Mouse (Mus musculus) CD8-positive naive resting alpha-beta T cell, adult 2 months (primary cell): ENCODE results near the gene Atp6v1e1.
A peak's percentile ranks its signal among the peaks of the same experiment; 100 is the strongest.
"Not testable (repeated sequence)": the region's sequence is repeated elsewhere in the genome, so short reads cannot be mapped to it uniquely, and the experiment has no call there.

ENCODE experiments used
- DNase-seq, 2 experiments: peaks; one replicate each; pipeline ENCODE4 v3.0.0; 2022; ENCODE audit warnings: low read depth in 2 of 2, low spot score in 2 of 2

Gene Atp6v1e1

GRCm38 (mm10) chr6:120822307-120822928, at the start of gene Atp6v1e1:
Gene Atp6v1e1, minus strand, starts transcription at chr6:120822793.
- DNase-seq, result peak; percentile 89 to 90

DNA sequence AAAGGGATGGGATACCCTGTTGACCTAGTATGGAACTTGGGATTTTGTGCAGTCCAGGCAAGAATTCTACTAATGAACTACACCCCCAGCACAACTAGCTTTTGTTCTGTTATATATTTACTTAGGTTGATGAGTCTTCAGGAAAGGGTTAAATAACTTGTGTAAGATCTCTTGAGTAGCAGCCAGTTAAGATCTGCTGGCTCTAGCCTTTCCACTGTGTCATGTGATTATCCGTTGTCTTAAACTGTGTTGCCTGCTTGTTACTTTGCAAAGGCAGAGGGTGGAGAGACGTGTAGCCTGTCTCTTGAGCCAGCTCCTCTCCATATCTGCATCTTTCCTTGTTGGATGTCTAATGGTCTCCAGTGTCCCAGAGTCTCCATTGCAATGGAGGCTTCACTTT, 48.7 kb upstream of the Atp6v1e1 start:
- no peak for DNase-seq

- DNase-seq, result no peak
These were observed 46.2 kb upstream of the Atp6v1e1 start for GRCm38 (mm10) chr6:120868824-120869223.

- DNase-seq, result no peak
These were observed 43.6 kb upstream of the Atp6v1e1 start for GRCm38 (mm10) chr6:120866051-120866814.

DNA sequence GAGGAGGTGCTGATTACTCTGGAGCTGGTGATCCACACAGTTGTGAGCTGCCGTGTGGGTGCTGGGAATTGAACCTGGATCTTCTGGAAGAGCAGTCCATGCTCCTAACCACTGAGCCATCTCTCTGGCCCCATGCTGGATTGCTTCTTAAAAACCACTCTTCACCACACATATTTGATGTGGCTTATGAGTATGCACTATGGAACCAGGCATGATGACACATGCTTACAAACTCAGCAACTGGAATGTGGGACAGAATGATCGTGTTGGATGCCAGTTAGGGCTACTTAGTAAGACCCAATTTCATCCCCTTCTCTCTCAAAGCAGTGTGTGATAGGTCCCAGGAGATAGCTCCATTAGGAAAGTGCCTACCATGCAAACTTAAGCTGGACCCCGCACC, 37.5 kb upstream of the Atp6v1e1 start:
- DNase-seq, result no peak

DNA sequence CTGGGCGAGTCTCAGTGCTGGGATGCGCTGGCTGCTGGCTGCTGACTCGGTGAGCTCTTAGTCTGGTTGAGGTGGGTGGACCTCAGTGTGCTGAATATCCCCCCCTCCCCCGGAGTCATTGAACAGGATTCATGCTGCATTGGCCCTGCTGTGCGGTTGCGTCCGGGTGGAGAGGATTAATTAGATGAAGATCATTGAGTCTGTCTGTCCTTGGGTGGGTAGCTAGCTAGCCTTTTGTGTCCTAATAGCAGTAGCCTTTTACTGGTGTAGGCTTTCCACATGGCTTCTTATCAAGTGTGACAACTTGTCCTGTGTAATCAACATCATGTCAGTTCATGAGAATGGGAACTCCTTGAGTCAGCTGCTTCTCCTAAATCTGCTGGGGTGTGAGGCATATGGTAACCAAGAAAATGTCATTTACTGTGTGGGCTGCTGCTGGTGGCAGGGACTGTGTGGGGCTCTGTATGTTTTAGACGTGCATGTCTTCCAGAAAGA, 35.7 kb upstream of the Atp6v1e1 start:
- no peak for DNase-seq

- DNase-seq, result no peak
These were observed 31.8 kb upstream of the Atp6v1e1 start for GRCm38 (mm10) chr6:120854413-120854812.

DNA sequence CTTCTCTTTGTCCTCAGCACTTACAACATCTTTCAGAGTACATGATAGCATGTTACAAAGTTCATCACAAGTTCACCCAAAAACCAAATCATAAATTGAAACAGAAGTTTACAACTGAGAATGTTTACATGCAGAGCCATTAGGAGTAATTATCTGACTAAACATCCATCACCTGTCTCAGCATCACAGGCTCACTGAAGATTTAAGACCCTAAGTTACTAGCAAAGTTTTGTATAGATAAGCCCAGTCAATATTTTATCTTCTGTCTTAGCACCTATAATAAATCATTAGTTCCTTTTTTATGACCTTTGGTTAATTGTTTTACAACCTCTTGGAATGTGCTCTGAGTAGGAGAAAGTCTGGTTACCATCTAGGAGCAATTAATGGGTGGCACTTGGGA, 28.1 kb upstream of the Atp6v1e1 start:
- DNase-seq, result not testable (repeated sequence)

- no peak for DNase-seq
These were observed 19.2 kb upstream of the Atp6v1e1 start for GRCm38 (mm10) chr6:120841754-120842153.

DNA sequence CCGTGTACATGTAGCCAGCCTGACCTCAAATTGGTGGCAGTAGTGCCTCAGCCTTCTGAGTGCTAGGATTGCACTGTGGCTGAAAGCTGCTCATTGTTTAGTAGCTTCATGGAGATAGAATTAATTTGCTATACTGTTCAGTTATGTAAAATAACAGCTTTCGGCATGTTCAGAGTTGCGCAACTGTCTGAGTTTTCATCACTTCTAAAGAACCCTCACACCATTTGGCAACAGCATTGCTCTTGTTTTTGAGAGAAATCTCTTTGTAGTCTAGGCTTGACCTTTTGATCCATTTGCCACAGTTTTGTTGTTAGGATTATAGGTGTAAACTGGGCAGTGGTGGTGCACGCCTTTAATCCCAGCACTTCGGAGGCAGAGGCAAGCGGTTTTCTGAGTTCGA, 17.7 kb upstream of the Atp6v1e1 start:
- DNase-seq, result no peak

- no peak for DNase-seq
These were observed 14.5 kb upstream of the Atp6v1e1 start for GRCm38 (mm10) chr6:120837152-120837530.

- DNase-seq, result peak in 1 of 2 experiments; percentile 49
These were observed 14.0 kb upstream of the Atp6v1e1 start for GRCm38 (mm10) chr6:120836389-120837151.

GRCm38 (mm10) chr6:120835474-120836374, 13.1 kb upstream of the Atp6v1e1 start, which contains the start of gene Bcl2l13:
Gene Bcl2l13, plus strand, starts transcription at chr6:120836212.
- peak; percentile 91 to 92 for DNase-seq

DNA sequence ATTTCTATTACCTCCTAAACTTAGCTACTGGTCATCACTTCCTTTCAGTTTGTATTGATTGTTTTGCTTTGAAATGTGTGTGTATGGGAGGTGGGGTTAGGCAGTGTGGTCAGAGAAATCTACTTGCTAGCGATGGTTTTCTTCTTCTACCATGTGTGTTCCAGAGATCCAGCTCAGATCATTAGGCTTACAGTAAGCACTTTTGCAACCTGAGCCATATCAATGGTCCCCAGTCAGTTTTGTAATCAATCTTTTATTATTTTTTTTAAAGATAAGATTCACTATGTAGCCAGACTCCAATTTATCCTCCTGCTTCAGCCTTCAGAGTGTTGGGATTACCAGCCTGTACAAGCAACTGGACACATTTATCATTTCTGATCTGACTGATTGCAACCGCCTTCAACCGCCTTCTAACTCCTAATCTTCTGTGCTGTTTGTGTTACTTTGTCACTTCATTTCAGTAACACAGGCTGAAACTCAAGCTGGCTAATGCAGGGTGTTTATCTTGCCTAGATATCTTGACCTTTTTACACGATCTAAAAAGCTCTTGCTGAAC, 12.3 kb upstream of the Atp6v1e1 start:
- DNase-seq, result no peak

GRCm38 (mm10) chr6:120832097-120832496, 9.5 kb upstream of the Atp6v1e1 start:
- no peak for DNase-seq

DNA sequence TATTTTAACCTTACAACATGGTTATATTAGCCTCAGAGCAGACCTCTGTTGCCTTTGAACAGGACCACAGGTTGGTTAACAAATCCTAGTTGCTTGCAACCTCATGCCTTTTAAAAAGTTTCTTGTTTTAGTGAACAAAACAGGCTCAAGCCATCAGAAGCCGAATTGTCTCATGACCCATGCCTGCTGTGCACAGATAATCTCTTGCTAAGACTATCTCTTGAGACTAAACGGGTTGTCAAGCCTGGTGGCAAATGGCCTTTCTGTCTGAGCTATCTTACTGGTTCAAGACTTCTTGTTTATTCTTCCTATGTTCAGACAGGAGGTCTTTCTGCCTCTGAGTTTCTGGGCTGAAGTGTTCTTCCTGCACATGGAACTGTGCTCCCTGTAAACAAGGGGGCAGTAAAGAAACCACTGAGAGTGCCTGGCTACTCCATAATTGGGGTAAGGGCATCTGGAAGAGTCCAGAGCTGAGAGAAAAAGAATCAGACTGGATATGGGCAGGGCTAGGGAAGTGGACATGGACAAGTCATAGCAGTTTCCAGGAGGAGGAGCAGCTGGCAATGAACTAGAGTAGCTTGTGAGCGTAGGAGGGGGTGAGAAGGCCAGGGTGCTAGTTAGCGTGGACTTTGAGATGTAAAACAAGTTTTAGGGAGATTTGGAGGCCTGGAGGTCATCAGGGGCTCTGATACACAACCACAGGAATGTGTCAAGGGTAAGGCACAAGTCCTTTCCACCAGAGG, 8.4 kb upstream of the Atp6v1e1 start:
- DNase-seq, result no peak

DNA sequence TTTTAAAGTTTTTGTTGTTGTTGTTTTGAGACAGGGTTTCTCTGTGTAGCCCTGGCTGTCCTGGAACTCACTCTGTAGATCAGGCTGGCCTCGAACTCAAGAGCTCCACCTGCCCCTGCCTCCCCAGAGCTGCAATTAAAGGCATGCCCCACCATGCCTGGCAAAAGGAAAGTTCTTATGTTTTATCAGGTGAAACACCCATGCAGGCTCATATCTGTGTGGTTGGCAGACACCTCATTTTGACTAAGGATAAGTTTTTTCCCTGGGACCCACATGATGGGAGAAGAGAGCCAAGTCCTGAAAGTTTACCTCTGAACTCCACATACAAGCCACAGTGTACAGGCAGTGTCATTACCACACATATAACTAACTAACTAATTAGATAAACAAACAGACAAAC, 7.5 kb upstream of the Atp6v1e1 start:
- DNase-seq, result no peak

- DNase-seq, result peak in 1 of 2 experiments; percentile 16
These were observed 483 bp upstream of the Atp6v1e1 start for GRCm38 (mm10) chr6:120822937-120823614.

GRCm38 (mm10) chr6:120821715-120822114, 878 bp downstream of the Atp6v1e1 start:
- DNase-seq, result no peak
